Mouse (Mus musculus) erythroblast, embryonic 14.5 days (primary cell): ENCODE results near the gene Rnaseh2b.

ENCODE experiments used
- GATA1 ChIP-seq: IDR thresholded peaks from 2 replicates; pipeline ENCODE4 v1.6.1; 2012; ENCODE audit warnings: low read length, inconsistent platforms, mixed read lengths
- TAL1 ChIP-seq: IDR thresholded peaks from 3 replicates; pipeline ENCODE4 v1.6.1; 2012; ENCODE audit warnings: low read length, inconsistent platforms, mixed read lengths

DNA sequence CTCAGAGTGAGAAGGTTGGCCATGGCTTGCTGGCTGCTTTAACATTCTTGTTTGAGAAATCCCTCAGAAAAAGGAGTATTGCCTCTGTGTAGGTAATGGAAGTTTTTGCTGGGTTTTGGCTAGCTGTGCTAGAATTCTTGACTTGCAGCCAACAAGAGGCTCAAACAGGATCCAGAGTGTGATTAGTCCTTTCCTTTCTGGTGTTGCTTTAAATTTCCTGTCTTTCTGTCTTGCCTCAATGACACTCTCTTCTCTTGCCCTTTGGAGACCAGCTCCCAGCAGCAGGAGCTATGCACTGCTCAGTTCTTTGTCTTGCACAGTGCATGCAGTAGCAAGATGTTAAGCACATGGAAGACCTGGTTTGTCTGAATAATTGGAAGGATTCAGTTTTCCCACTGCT lies 83.3 kb downstream of the Rnaseh2b start:
- no peak for TF ChIP-seq GATA1
- TF ChIP-seq TAL1: no peak
